Mouse (Mus musculus) midbrain, embryonic 16.5 days (tissue): ENCODE measurements around the gene Macrod2. TPM values are rescaled to one million over a fixed set of nuclear protein-coding genes. Genes with fewer than 3 reads are reported as not detected.

Source experiments
- ATAC-seq: fragments of 200-750 bp; cut with Nextera tagmentation; 2 replicates; pipeline ENCODE4 v1.8.0; 2017; ENCODE audit warnings: moderate TSS enrichment
- H3K27ac ChIP-seq: fragments of 300-500 bp; sonication (generic); 2 replicates; pipeline ENCODE4 v1.5.1; 2014; ENCODE audit warnings: mild to moderate bottlenecking, low read length, mixed read lengths
- H3K27me3 ChIP-seq: fragments of 300-500 bp; sonication (generic); 2 replicates; pipeline ENCODE4 v1.6.1; 2014; ENCODE audit warnings: low read depth, low read length, mixed read lengths; ENCODE audit not compliant: control insufficient read depth, insufficient read depth
- H3K36me3 ChIP-seq: fragments of 300-500 bp; sonication (generic); 2 replicates; pipeline ENCODE4 v1.6.1; 2014; ENCODE audit warnings: mild to moderate bottlenecking, low read length, moderate library complexity, mixed read lengths; ENCODE audit not compliant: control insufficient read depth, insufficient read depth
- H3K4me1 ChIP-seq: fragments of 300-500 bp; sonication (generic); 2 replicates; pipeline ENCODE4 v1.6.1; 2014; ENCODE audit warnings: mild to moderate bottlenecking, low read length, mixed read lengths; ENCODE audit not compliant: control insufficient read depth, insufficient read depth
- H3K4me2 ChIP-seq: fragments of 300-500 bp; sonication (generic); 2 replicates; pipeline ENCODE4 v1.6.1; 2014; ENCODE audit warnings: mild to moderate bottlenecking, low read length, mixed read lengths
- H3K4me3 ChIP-seq: fragments of 300-500 bp; sonication (generic); 2 replicates; pipeline ENCODE4 v1.5.1; 2014; ENCODE audit warnings: low read depth, mild to moderate bottlenecking, low read length, moderate library complexity, mixed read lengths
- H3K9ac ChIP-seq: fragments of 300-500 bp; sonication (generic); 2 replicates; pipeline ENCODE4 v1.6.1; 2014; ENCODE audit warnings: low read depth, low read length, mixed read lengths
- H3K9me3 ChIP-seq: fragments of 300-500 bp; sonication (generic); replicated peaks from 2 replicates; pipeline ENCODE4 v1.6.1; 2014; ENCODE audit warnings: mild to moderate bottlenecking, low read length, mixed read lengths; ENCODE audit not compliant: control insufficient read depth, poor library complexity, severe bottlenecking
- WGBS: fragments of 180-500 bp; shearing (Covaris S2); extraction: QIAGEN DNeasy Blood & Tissue Kit; methylation state at CpG from one replicate; pipeline ENCODE4 v1.1.7; 2014; 5-methylcytosine and 5-hydroxymethylcytosine counted together
- polyA plus RNA-seq: library from polyadenylated mRNA; unstranded; fragments of >200 nt; fragmentation: Nextera tagmentation; extraction: Ambion mirVana; gene quantifications from 2 replicates; pipeline ENCODE4 v1.2.1, GENCODE M21; 2015

Gene Macrod2
- polyA plus RNA-seq, 1 experiment from 2014 or later, result 96.9 TPM

- ATAC-seq, result no peak
- no peak overlapping the region for H3K4me3 ChIP-seq
- no peaks in the 10 kb centered on the region for H3K36me3 ChIP-seq
- WGBS, result 74% methylated on average over 4 of the region's 4 CpGs
- H3K9me3 ChIP-seq, result no peaks in the 10 kb centered on the region
- H3K27me3 ChIP-seq, result no peaks in the 10 kb centered on the region
- H3K4me1 ChIP-seq, result no peaks in the 10 kb centered on the region
- no peak overlapping the region for H3K9ac ChIP-seq
- no peak overlapping the region for H3K4me2 ChIP-seq
- no peak overlapping the region for H3K27ac ChIP-seq
Observed at GRCm38 (mm10) chr2:141264582-141264981, 869.5 kb downstream of the Macrod2 start.

GRCm38 (mm10) chr2:141266591-141266990 is 871.5 kb downstream of the Macrod2 start:
- H3K9ac ChIP-seq, result no peak overlapping the region
- no peaks in the 10 kb centered on the region for H3K36me3 ChIP-seq
- H3K27ac ChIP-seq, result no peak overlapping the region
- ATAC-seq, result no peak
- H3K4me1 ChIP-seq, result no peaks in the 10 kb centered on the region
- no peak overlapping the region for H3K4me2 ChIP-seq
- no peaks in the 10 kb centered on the region for H3K9me3 ChIP-seq
- H3K27me3 ChIP-seq, result no peaks in the 10 kb centered on the region
- no peak overlapping the region for H3K4me3 ChIP-seq

DNA sequence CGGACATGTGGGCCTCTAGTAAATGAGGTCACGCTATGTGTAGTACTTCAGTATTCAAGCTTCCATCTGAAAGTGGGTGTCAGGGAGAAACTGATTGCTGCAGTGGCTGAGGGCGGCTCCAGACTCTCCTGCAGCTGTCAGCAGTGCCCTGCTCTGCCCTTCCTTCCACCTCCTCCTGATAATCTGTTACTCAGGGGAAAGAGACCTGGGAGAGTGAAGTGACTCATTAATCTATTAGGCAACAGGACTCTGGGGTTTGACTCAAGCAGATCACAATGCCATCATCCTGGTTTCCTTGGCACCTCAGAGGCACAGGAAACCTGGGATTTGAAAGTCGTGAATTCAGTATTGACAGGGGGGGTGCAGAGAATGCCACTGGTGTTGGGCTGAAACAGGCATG is 876.4 kb downstream of the Macrod2 start:
- Histone ChIP-seq H3K27me3 (no peaks in the 10 kb centered on the region), H3K4me3 (no peak overlapping the region), H3K9ac (no peak overlapping the region), H3K4me2 (no peak overlapping the region), H3K4me1 (no peaks in the 10 kb centered on the region), H3K36me3 (no peaks in the 10 kb centered on the region), H3K9me3 (no peaks in the 10 kb centered on the region), H3K27ac (no peak overlapping the region)
- ATAC-seq, result no peak
- 72% methylated on average over 4 of the region's 4 CpGs for WGBS

GRCm38 (mm10) chr2:141272966-141273365 is 877.9 kb downstream of the Macrod2 start:
- H3K9ac ChIP-seq, result no peak overlapping the region
- no peak overlapping the region for H3K4me2 ChIP-seq
- no peaks in the 10 kb centered on the region for H3K9me3 ChIP-seq
- H3K4me1 ChIP-seq, result no peaks in the 10 kb centered on the region
- no peak overlapping the region for H3K27ac ChIP-seq
- no peak overlapping the region for H3K4me3 ChIP-seq
- no peaks in the 10 kb centered on the region for H3K36me3 ChIP-seq
- no peaks in the 10 kb centered on the region for H3K27me3 ChIP-seq
- 86% methylated on average over 4 of the region's 4 CpGs for WGBS
- ATAC-seq, result no peak

- Histone ChIP-seq H3K27me3 (no peaks in the 10 kb centered on the region), H3K4me3 (no peak overlapping the region), H3K4me2 (no peak overlapping the region), H3K27ac (no peak overlapping the region), H3K36me3 (no peaks in the 10 kb centered on the region), H3K9me3 (no peaks in the 10 kb centered on the region), H3K9ac (no peak overlapping the region), H3K4me1 (no peaks in the 10 kb centered on the region)
- ATAC-seq, result no peak
- WGBS, result 91% methylated on average over 2 of the region's 2 CpGs
Observed at GRCm38 (mm10) chr2:141274262-141274661, 879.2 kb downstream of the Macrod2 start.

GRCm38 (mm10) chr2:141279130-141279698 is 884.1 kb downstream of the Macrod2 start:
- no peak for ATAC-seq
- 58% methylated on average over 5 of the region's 5 CpGs for WGBS
- H3K4me2 ChIP-seq, result no peak overlapping the region
- no peaks in the 10 kb centered on the region for H3K27me3 ChIP-seq
- H3K4me1 ChIP-seq, result no peaks in the 10 kb centered on the region
- no peaks in the 10 kb centered on the region for H3K9me3 ChIP-seq
- no peak overlapping the region for H3K4me3 ChIP-seq
- H3K9ac ChIP-seq, result no peak overlapping the region
- no peak overlapping the region for H3K27ac ChIP-seq
- no peaks in the 10 kb centered on the region for H3K36me3 ChIP-seq

GRCm38 (mm10) chr2:141280817-141281216 is 885.7 kb downstream of the Macrod2 start:
- ATAC-seq, result no peak
- H3K27me3 ChIP-seq, result no peaks in the 10 kb centered on the region
- H3K4me3 ChIP-seq, result no peak overlapping the region
- H3K36me3 ChIP-seq, result no peaks in the 10 kb centered on the region
- H3K9me3 ChIP-seq, result no peaks in the 10 kb centered on the region
- WGBS, result 86% methylated on average over 1 of the region's 1 CpGs
- H3K4me1 ChIP-seq, result no peaks in the 10 kb centered on the region
- no peak overlapping the region for H3K27ac ChIP-seq
- H3K4me2 ChIP-seq, result no peak overlapping the region
- H3K9ac ChIP-seq, result no peak overlapping the region

DNA sequence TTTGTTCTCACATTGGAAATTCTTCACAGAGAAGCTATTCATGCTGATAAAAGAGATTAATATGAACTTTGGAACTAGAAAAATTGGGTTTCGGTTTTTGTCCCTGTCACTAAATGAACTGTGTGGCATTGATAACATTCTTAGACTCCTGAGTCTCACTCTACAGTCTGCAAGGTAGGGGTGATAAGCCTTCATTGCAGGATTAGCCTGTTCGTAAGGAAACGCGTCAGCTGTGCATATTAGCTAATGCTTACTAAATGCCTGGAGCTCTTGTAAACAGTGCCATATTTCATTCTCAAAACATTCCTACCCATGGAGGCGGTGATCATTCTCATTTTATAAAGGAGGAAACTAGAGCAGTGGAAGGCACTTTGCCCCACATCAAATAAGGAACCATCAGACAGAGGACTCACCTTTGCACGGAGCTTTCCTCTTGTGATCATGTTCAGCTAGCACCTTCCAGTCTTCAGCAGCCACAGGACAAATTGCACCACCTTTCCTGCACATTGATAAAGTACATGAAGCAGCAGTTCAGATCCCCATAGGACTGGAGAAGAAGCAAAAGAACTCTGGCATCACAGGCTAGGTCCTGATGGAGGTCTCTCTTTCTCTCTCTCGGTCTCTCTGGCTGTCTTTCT is 891.1 kb downstream of the Macrod2 start:
- Histone ChIP-seq H3K36me3 (no peaks in the 10 kb centered on the region), H3K27me3 (no peaks in the 10 kb centered on the region), H3K4me1 (no peaks in the 10 kb centered on the region), H3K9ac (no peak overlapping the region), H3K9me3 (no peaks in the 10 kb centered on the region), H3K27ac (no peak overlapping the region), H3K4me3 (no peak overlapping the region), H3K4me2 (no peak overlapping the region)
- no peak for ATAC-seq
- 71% methylated on average over 7 of the region's 7 CpGs for WGBS

DNA sequence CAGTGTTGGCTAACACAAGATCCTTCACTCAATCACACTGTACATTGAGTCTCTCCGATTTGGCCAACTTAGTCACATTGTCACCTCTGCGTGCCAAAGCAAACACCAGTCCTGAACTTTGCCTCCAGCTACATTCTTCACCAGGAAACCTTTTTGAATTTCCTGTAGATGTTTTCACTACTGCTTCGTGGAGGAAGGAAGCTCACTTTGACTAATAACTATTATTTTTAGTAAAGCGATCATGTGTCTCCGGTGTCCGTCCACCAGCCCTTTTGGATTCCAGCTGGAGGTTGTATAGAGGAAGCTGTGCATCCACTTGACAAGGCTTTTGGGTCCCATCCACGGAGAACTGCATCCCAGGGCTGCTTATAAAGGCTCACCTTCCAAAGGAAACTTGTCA is 893.4 kb downstream of the Macrod2 start:
- Histone ChIP-seq H3K27ac (no peak overlapping the region), H3K4me3 (no peak overlapping the region), H3K9ac (no peak overlapping the region), H3K27me3 (no peaks in the 10 kb centered on the region), H3K9me3 (no peaks in the 10 kb centered on the region), H3K4me1 (no peaks in the 10 kb centered on the region), H3K36me3 (no peaks in the 10 kb centered on the region), H3K4me2 (no peak overlapping the region)
- ATAC-seq, result no peak
- WGBS, result 79% methylated on average over 7 of the region's 7 CpGs
